Mouse (Mus musculus) heart, postnatal 0 days (tissue): ENCODE data around the gene Fancl.

Experiments used
- CTCF ChIP-seq: IDR thresholded peaks from 2 replicates; pipeline ENCODE4 v1.5.1; 2016; ENCODE audit warnings: antibody characterized with exemption, control low read depth, low read depth
- EP300 ChIP-seq: IDR thresholded peaks from 2 replicates; pipeline ENCODE4 v1.6.1; 2016; ENCODE audit warnings: antibody characterized with exemption, low read depth

DNA sequence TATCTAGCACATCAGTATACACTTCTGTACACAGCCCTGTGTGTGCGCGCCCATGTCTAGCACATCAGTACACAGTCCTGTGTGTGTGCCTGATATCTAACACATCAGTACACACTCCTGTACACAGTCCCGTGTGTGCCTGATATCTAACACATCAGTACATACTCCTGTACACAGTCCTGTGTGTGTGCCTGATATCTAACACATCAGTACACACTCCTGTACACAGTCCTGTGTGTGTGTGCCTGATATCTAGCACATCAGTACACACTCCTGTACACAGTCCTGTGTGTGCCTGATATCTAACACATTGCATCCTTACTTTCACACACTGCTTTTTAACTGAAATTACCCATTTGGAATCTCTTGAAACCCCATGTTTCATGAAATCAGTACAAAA lies 27.0 kb downstream of the Fancl start:
- TF ChIP-seq CTCF (no peak), EP300 (no peak)
